Mouse (Mus musculus) layer of hippocampus, adult 2 months (tissue): ENCODE data around the gene Pdzd9. TPM values are rescaled to one million over a fixed set of nuclear protein-coding genes. Genes with fewer than 3 reads are reported as not detected.

ENCODE experiments used
- DNase-seq, 2 experiments: peaks; one replicate each; pipeline ENCODE4 v3.0.0; 2022; ENCODE audit warnings: low spot score in 2 of 2
- H3K27ac ChIP-seq: fragments of 200-600 bp; 2 replicates; pipeline ENCODE4 v1.8.1; 2022
- H3K4me3 ChIP-seq: fragments of 200-600 bp; 2 replicates; pipeline ENCODE4 v1.8.1; 2022; ENCODE audit warnings: mild to moderate bottlenecking
- CTCF ChIP-seq: fragments of 200-600 bp; conservative IDR thresholded peaks from 2 replicates; pipeline ENCODE4 v1.8.1; 2022; ENCODE audit warnings: antibody characterized with exemption, mild to moderate bottlenecking, moderate library complexity
- total RNA-seq, 2 experiments: library from RNA; stranded (reverse); gene quantifications; 2 replicates each; pipeline ENCODE4 v1.2.3; 2021

Gene Pdzd9
- total RNA-seq, 2 experiments from 2014 or later: not detected

DNA sequence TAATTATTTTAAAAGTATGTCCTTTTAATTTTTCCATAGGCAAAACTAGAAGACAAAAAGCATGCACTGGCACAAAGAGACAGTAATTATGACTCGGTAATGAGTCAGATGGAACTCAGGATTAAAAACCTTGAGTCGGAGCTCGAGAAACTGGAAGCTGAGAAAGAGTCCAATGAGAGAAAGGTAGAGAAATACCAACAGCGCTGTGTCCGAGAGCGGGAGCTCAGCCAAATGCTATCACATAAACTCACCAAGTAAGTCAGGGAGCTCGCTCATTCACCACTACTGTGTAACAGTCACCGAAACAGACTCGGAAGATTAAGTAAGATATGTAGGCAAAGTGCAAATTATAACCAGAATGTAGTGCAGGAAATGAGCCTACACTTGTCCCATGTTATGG lies 49.3 kb downstream of the Pdzd9 start:
- Histone ChIP-seq H3K4me3 (no peak overlapping the region), H3K27ac (no peak overlapping the region)
- no peak for TF ChIP-seq CTCF
- DNase-seq: no peak

DNA sequence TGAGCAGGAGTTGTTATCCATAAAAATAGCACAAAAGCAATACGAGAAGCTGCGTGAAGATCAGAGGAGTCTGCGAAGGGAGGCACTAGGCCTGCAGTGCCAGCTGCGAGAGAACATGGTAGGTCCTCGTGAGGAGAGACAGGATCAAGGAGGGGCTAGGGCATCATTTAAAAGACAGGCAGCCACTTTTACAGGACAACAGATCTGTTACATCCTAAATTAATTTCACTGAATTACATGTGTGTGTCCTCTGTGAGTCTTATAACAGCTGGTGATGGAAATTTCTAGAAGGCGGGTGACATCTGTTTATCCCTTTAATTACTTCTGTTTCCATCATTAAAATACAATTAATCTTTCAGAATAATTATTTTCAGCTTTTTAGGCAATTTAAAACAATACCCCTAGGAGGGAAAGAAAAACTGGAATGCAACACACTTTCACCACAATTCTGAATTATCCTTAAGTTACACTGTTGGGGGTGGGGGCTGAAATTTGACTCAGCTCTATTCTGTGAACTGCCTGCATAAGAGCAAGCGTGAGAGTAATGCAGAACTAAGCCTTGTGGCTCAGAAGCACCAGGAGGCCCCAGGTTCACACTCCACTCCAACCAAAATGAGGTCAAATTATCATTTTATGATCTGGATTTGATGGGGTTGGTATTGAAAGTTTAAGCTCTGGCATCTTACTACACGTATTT lies 49.9 kb downstream of the Pdzd9 start:
- no peak for DNase-seq
- no peak overlapping the region for H3K27ac ChIP-seq
- TF ChIP-seq CTCF: no peak
- H3K4me3 ChIP-seq: no peak overlapping the region

Other genes starting within 250 kb of the Pdzd9 start
- gene Uqcrc2, start 35.2 kb downstream of the Pdzd9 start, total RNA-seq: 100 to 1,000 TPM; 233 to 241 TPM
- gene Mosmo, start 7.3 kb upstream of the Pdzd9 start, total RNA-seq: 10 to 100 TPM; 93.5 to 99.0 TPM
- 10 to 100 TPM; 16.1 to 20.3 TPM for gene Vwa3a, start 69.0 kb upstream of the Pdzd9 start, total RNA-seq
- under 1 TPM in 1 of 2 experiments, not detected in 1; 0.37 TPM for gene Gm5737, start 142.0 kb upstream of the Pdzd9 start, total RNA-seq
- 10 to 100 TPM; 32.5 to 32.8 TPM for gene Eef2k, start 172.5 kb upstream of the Pdzd9 start, total RNA-seq
- gene Polr3e, start 247.4 kb upstream of the Pdzd9 start, total RNA-seq: 10 to 100 TPM; 26.3 to 27.0 TPM